Mouse (Mus musculus): Measurements from ENCODE around the gene Taldo1. TPM values are rescaled to one million over a fixed set of nuclear protein-coding genes. Genes with fewer than 3 reads are reported as not detected.

Taldo1 gene
- total RNA-seq, 2 experiments from 2014 or later = 117 to 508 TPM

- no peak for ATAC-seq (replicated peaks; ENCODE audit: poor library complexity)
Measured at GRCm38 (mm10) chr7:141417731-141418681, 26.0 kb downstream of the Taldo1 start.

GRCm38 (mm10) chr7:141418970-141419369 is 27.0 kb downstream of the Taldo1 start:
- ATAC-seq (replicated peaks; ENCODE audit: poor library complexity) = no peak

GRCm38 (mm10) chr7:141420030-141420702 is 28.2 kb downstream of the Taldo1 start:
- ATAC-seq (replicated peaks; ENCODE audit: poor library complexity) = no peak

- ATAC-seq (replicated peaks; ENCODE audit: poor library complexity) = no peak
Measured at GRCm38 (mm10) chr7:141423811-141424210, 31.8 kb downstream of the Taldo1 start.

GRCm38 (mm10) chr7:141426948-141427730 is 35.1 kb downstream of the Taldo1 start:
- ATAC-seq (replicated peaks; ENCODE audit: poor library complexity) = peak; percentile 41; the same call in 1 of the 2 replicates

- ATAC-seq (replicated peaks; ENCODE audit: poor library complexity) = no peak
Measured at GRCm38 (mm10) chr7:141428701-141429100, 36.7 kb downstream of the Taldo1 start.

GRCm38 (mm10) chr7:141429310-141429709 is 37.3 kb downstream of the Taldo1 start, which contains the start of gene Cend1:
Gene Cend1 (minus strand): TSS chr7:141429491.
- peak; percentile 34; the same call in 1 of the 2 replicates for ATAC-seq (replicated peaks; ENCODE audit: poor library complexity)

GRCm38 (mm10) chr7:141429840-141430584 is 38.0 kb downstream of the Taldo1 start:
- no peak for ATAC-seq (replicated peaks; ENCODE audit: poor library complexity)

GRCm38 (mm10) chr7:141430585-141431240 is 38.7 kb downstream of the Taldo1 start:
- no peak for ATAC-seq (replicated peaks; ENCODE audit: poor library complexity)

GRCm38 (mm10) chr7:141431434-141432185 is 39.6 kb downstream of the Taldo1 start:
- ATAC-seq (replicated peaks; ENCODE audit: poor library complexity) = no peak

- ATAC-seq (replicated peaks; ENCODE audit: poor library complexity) = no peak
Measured at GRCm38 (mm10) chr7:141432186-141432611, 40.2 kb downstream of the Taldo1 start.

- ATAC-seq (replicated peaks; ENCODE audit: poor library complexity) = no peak
Measured at GRCm38 (mm10) chr7:141432741-141433516, 40.9 kb downstream of the Taldo1 start.

GRCm38 (mm10) chr7:141433517-141434400 is 41.8 kb downstream of the Taldo1 start:
- ATAC-seq (replicated peaks; ENCODE audit: poor library complexity) = no peak

GRCm38 (mm10) chr7:141434464-141434863 is 42.5 kb downstream of the Taldo1 start:
- no peak for ATAC-seq (replicated peaks; ENCODE audit: poor library complexity)

GRCm38 (mm10) chr7:141435129-141435855 is 43.3 kb downstream of the Taldo1 start:
- peak; percentile 71 for ATAC-seq (replicated peaks; ENCODE audit: poor library complexity)

GRCm38 (mm10) chr7:141435856-141436522 is 44.0 kb downstream of the Taldo1 start:
- ATAC-seq (replicated peaks; ENCODE audit: poor library complexity) = no peak

All from megakaryocyte progenitor cell, adult 5-6 weeks (primary cell).